Mouse (Mus musculus) neural tube, embryonic 11.5 days (tissue): Measurements from ENCODE around the gene Wfdc3. TPM values are rescaled to one million over a fixed set of nuclear protein-coding genes. Genes with fewer than 3 reads are reported as not detected.
"Not testable (repeated sequence)": the region's sequence is repeated elsewhere in the genome, so short reads cannot be mapped to it uniquely, and the experiment has no call there.

Experiments used
- ATAC-seq: fragments of 200-750 bp; cut with Nextera tagmentation; 2 replicates; pipeline ENCODE4 v1.8.0; 2017; ENCODE audit warnings: moderate number of reproducible peaks, mild to moderate bottlenecking, moderate TSS enrichment, moderate library complexity; ENCODE audit not compliant: insufficient read depth, low FRiP score, low TSS enrichment
- DNase-seq: peaks from one replicate; pipeline ENCODE4 v3.0.0-alpha.2; 2015; ENCODE audit warnings: low spot score
- H3K27ac ChIP-seq: fragments of 300-500 bp; sonication (generic); 2 replicates; pipeline ENCODE4 v1.5.1; 2014; ENCODE audit warnings: low read depth, mild to moderate bottlenecking, low read length
- H3K27me3 ChIP-seq: fragments of 300-500 bp; sonication (generic); 2 replicates; pipeline ENCODE4 v1.6.1; 2014; ENCODE audit warnings: mild to moderate bottlenecking, low read length, mixed read lengths; ENCODE audit not compliant: control insufficient read depth, insufficient read depth
- H3K36me3 ChIP-seq: fragments of 300-500 bp; sonication (generic); 2 replicates; pipeline ENCODE4 v1.6.1; 2014; ENCODE audit warnings: mild to moderate bottlenecking, low read length, moderate library complexity, mixed read lengths; ENCODE audit not compliant: control insufficient read depth, insufficient read depth
- H3K4me1 ChIP-seq: fragments of 300-500 bp; sonication (generic); 2 replicates; pipeline ENCODE4 v1.6.1; 2014; ENCODE audit warnings: low read length, mixed read lengths; ENCODE audit not compliant: control insufficient read depth, insufficient read depth
- H3K4me2 ChIP-seq: fragments of 300-500 bp; sonication (generic); 2 replicates; pipeline ENCODE4 v1.6.1; 2014; ENCODE audit warnings: low read depth, mild to moderate bottlenecking, moderate library complexity
- H3K4me3 ChIP-seq: fragments of 300-500 bp; sonication (generic); 2 replicates; pipeline ENCODE4 v1.5.1; 2014; ENCODE audit warnings: low read depth, low read length
- H3K9ac ChIP-seq: fragments of 300-500 bp; sonication (generic); 2 replicates; pipeline ENCODE4 v1.6.1; 2014; ENCODE audit warnings: mild to moderate bottlenecking, low read length
- H3K9me3 ChIP-seq: fragments of 300-500 bp; sonication (generic); 2 replicates; pipeline ENCODE4 v1.6.1; 2016; ENCODE audit warnings: low read length; ENCODE audit not compliant: control insufficient read depth
- WGBS: fragments of 180-500 bp; shearing (Covaris S2); extraction: QIAGEN DNeasy Blood & Tissue Kit; methylation state at CpG from one replicate; pipeline ENCODE4 v1.1.7; 2014; 5-methylcytosine and 5-hydroxymethylcytosine counted together
- polyA plus RNA-seq: library from polyadenylated mRNA; unstranded; fragments of >200 nt; fragmentation: Nextera tagmentation; extraction: Ambion mirVana; gene quantifications from 2 replicates; pipeline ENCODE4 v1.2.1, GENCODE M21; 2014

The Wfdc3 gene
- polyA plus RNA-seq, 1 experiment from 2014 or later, result 0.13 TPM

- not testable (repeated sequence) for H3K27me3 ChIP-seq, H3K36me3 ChIP-seq, H3K4me3 ChIP-seq, DNase-seq, H3K9ac ChIP-seq, H3K27ac ChIP-seq, H3K4me1 ChIP-seq, ATAC-seq, H3K9me3 ChIP-seq, H3K4me2 ChIP-seq
- 91% methylated on average over 20 of the region's 23 CpGs for WGBS
Observed at GRCm38 (mm10) chr2:164716194-164716786, 29.4 kb downstream of the Wfdc3 start.

GRCm38 (mm10) chr2:164715005-164715404 lies 30.7 kb downstream of the Wfdc3 start, which contains the start of gene Spint5:
Spint5 (plus strand) TSS chr2:164715305.
- Histone ChIP-seq H3K27me3 (no peaks in the 10 kb centered on the region), H3K4me2 (no peak within 1 kb of the TSS), H3K4me1 (no peaks in the 10 kb centered on the region), H3K4me3 (no peak within 1 kb of the TSS), H3K9me3 (no peaks in the 10 kb centered on the region), H3K27ac (no peak within 1 kb of the TSS), H3K36me3 (no peaks in the 10 kb centered on the region), H3K9ac (no peak within 1 kb of the TSS)
- DNase-seq, result no peak
- no peak for ATAC-seq
- 83% methylated on average over 6 of the region's 6 CpGs for WGBS

- H3K27ac ChIP-seq, result no peak overlapping the region
- no peaks in the 10 kb centered on the region for H3K27me3 ChIP-seq
- H3K4me1 ChIP-seq, result no peaks in the 10 kb centered on the region
- H3K9ac ChIP-seq, result no peak overlapping the region
- DNase-seq, result no peak
- no peak overlapping the region for H3K4me3 ChIP-seq
- no peak overlapping the region for H3K4me2 ChIP-seq
- H3K36me3 ChIP-seq, result no peaks in the 10 kb centered on the region
- no peaks in the 10 kb centered on the region for H3K9me3 ChIP-seq
- ATAC-seq, result no peak
- 92% methylated on average over 14 of the region's 14 CpGs for WGBS
Observed at GRCm38 (mm10) chr2:164705991-164706390, 39.7 kb downstream of the Wfdc3 start.

DNA sequence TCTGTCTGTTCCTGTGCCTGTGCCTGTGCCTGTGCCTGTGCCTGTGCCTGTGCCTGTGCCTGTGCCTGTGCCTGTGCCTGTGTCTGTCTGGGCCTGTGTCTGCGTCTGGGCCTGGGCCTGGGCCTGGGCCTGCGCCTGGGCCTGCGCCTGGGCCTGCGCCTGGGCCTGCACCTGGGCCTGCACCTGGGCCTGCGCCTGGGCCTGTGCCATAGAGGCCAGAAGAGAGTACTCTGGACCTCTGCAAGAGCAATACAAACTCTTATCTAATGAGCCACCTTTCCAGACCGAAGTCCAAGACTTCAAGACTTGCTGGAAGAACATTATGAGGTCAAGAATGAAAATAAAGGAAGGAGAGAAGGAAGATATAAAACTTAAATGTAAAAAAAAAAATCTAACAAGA lies 40.4 kb downstream of the Wfdc3 start:
- 90% methylated on average over 6 of the region's 6 CpGs for WGBS
- Histone ChIP-seq H3K4me2 (no peak overlapping the region), H3K4me1 (no peaks in the 10 kb centered on the region), H3K27ac (no peak overlapping the region), H3K27me3 (no peaks in the 10 kb centered on the region), H3K9me3 (no peaks in the 10 kb centered on the region), H3K4me3 (no peak overlapping the region), H3K9ac (no peak overlapping the region), H3K36me3 (no peaks in the 10 kb centered on the region)
- ATAC-seq, result no peak
- no peak for DNase-seq

GRCm38 (mm10) chr2:164704235-164704634 lies 41.5 kb downstream of the Wfdc3 start:
- WGBS, result 81% methylated on average over 5 of the region's 5 CpGs
- Histone ChIP-seq H3K27me3 (no peaks in the 10 kb centered on the region), H3K4me3 (no peak overlapping the region), H3K4me2 (no peak overlapping the region), H3K9ac (no peak overlapping the region), H3K9me3 (no peaks in the 10 kb centered on the region), H3K36me3 (no peaks in the 10 kb centered on the region), H3K27ac (no peak overlapping the region), H3K4me1 (no peaks in the 10 kb centered on the region)
- no peak for DNase-seq
- ATAC-seq, result no peak

DNA sequence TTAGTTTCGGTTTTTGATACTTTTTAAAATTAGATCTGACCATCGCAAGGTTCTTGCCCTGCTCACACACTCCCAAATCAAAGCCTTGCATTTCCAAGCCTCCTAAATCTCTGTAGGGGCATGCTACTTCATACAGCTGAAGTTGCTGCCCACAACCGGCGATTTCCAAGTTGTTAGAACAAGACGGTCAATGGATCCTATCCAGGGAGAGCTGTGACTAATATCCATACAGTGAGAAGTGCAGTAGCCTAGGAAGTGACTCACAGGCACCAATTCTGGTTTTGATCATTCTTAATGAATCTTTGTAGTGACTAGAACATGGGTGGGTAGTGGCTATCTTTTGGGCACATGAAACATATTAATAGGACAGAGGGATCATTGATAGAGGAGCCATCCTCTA lies 44.0 kb downstream of the Wfdc3 start:
- 90% methylated on average over 5 of the region's 5 CpGs for WGBS
- H3K27ac ChIP-seq, result no peak overlapping the region
- DNase-seq, result no peak
- no peak overlapping the region for H3K4me2 ChIP-seq
- ATAC-seq, result no peak
- no peak overlapping the region for H3K4me3 ChIP-seq
- H3K27me3 ChIP-seq, result no peaks in the 10 kb centered on the region
- no peak overlapping the region for H3K9ac ChIP-seq
- no peaks in the 10 kb centered on the region for H3K36me3 ChIP-seq
- H3K9me3 ChIP-seq, result no peaks in the 10 kb centered on the region
- no peaks in the 10 kb centered on the region for H3K4me1 ChIP-seq

- no peaks in the 10 kb centered on the region for H3K27me3 ChIP-seq
- H3K36me3 ChIP-seq, result no peaks in the 10 kb centered on the region
- H3K9me3 ChIP-seq, result no peaks in the 10 kb centered on the region
- no peak overlapping the region for H3K27ac ChIP-seq
- no peak overlapping the region for H3K9ac ChIP-seq
- ATAC-seq, result no peak
- no peak overlapping the region for H3K4me2 ChIP-seq
- H3K4me1 ChIP-seq, result no peaks in the 10 kb centered on the region
- H3K4me3 ChIP-seq, result no peak overlapping the region
- DNase-seq, result no peak
- WGBS, result 82% methylated on average over 5 of the region's 5 CpGs
Observed at GRCm38 (mm10) chr2:164700959-164701358, 44.8 kb downstream of the Wfdc3 start.

DNA sequence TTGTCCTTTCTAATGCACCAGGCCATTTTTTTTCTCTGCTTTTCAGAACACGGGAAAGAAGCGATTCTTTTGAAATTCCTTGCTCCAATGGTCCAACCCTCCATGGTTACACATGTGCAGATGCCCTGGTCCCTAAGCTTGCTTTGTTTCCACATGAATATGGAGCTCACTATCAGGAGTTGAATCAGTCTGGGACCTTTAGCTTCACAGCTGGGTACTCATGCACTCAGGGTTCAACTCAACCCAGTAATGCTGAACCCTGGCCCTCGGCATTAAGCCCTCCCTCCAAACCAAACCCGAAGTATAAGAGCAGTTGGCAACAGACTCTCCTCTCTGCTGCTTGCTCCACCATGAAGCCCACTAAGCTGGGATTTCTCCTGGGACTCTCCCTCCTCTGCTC lies 47.5 kb downstream of the Wfdc3 start, which contains the start of gene Spint4:
Gene Spint4, plus strand, starts transcription at position 301 of the 400 bp plus-strand sequence.
- Histone ChIP-seq H3K4me2 (no peak within 1 kb of the TSS), H3K27me3 (no peaks in the 10 kb centered on the region), H3K4me1 (no peaks in the 10 kb centered on the region), H3K36me3 (no peaks in the 10 kb centered on the region), H3K9ac (no peak within 1 kb of the TSS), H3K27ac (no peak within 1 kb of the TSS), H3K4me3 (no peak within 1 kb of the TSS), H3K9me3 (no peaks in the 10 kb centered on the region)
- WGBS, result 87% methylated on average over 4 of the region's 4 CpGs
- no peak for DNase-seq
- no peak for ATAC-seq

DNA sequence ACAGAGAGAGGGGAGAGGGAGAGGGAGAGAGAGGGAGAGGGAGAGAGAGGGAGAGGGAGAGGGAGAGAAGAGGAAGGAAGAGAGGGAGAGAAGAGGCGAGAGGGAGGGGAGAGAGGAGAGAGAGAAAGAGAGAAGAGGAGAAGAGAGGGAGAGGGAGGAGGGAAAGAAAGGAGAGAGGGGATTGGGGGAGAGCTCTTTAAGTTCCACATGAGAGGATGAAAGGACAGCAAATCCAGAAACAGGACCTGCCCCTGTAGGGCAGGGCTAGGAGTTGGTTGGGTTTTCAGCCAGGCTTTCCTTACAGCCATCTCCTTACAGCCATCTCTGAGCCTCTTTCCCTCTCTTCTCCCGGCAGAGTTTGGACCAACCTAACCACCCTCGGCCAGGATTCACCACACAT lies 60.9 kb downstream of the Wfdc3 start, which contains the start of gene Wfdc13:
Gene Wfdc13, plus strand, starts transcription at position 301 of the 400 bp plus-strand sequence.
- H3K27ac ChIP-seq, result no peak within 1 kb of the TSS
- WGBS, result 59% methylated on average over 3 of the region's 3 CpGs
- no peaks in the 10 kb centered on the region for H3K36me3 ChIP-seq
- no peaks in the 10 kb centered on the region for H3K4me1 ChIP-seq
- H3K4me3 ChIP-seq, result no peak within 1 kb of the TSS
- ATAC-seq (no peak), DNase-seq (no peak)
- no peaks in the 10 kb centered on the region for H3K9me3 ChIP-seq
- no peaks in the 10 kb centered on the region for H3K27me3 ChIP-seq
- no peak within 1 kb of the TSS for H3K4me2 ChIP-seq
- H3K9ac ChIP-seq, result no peak within 1 kb of the TSS
